Mouse (Mus musculus): ENCODE results near the gene Calm3. TPM values are rescaled to one million over a fixed set of nuclear protein-coding genes. Genes with fewer than 3 reads are reported as not detected.

Gene Calm3
- polyA plus RNA-seq, 1 experiment from 2014 or later, result 116 TPM

DNA sequence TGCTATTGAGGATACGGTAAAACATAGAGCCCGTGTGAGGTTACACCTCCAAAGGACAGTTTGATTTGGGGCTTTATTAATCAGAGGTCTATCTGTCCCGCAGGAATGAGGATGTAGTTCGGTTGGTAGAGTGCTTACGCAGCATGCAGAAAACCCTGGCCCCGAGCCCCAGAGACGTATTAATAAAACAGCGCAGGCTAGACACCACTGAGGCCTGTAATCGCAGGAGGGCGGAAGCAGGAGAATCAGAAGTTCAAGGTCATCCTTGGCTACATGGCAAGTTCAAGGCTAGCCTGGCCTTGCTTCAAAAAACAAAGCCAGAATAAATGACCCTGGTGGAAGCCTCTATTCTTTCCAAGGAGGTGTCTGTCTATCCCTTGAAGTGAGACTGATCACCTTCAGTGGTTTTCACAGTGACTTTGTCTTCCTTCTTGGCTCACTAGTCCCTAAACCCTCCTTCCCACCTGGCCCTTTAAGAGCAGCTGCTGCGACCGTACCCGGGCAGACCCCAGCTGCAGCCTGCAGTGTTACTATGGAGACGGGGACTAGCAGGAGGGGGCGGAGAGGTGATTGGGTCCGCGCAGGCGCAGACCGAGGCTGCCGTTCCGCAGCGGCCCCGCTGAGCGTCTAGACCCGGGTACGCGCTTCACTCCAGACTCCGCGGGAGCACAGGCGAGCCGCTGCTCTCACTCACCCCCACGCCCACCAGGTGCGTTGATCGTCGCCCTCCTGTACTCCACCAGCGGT is 20.3 kb upstream of the Calm3 start, which contains the start of gene Pnmal2:
Gene Pnmal2, plus strand, starts transcription at position 622 of the 747 bp plus-strand sequence.
- Histone ChIP-seq H3K4me2 (ENCODE audit: low read depth, low read length) (peak within 1 kb of the TSS; percentile 89), H3K27ac (ENCODE audit: low read length) (no peak within 1 kb of the TSS), H3K4me1 (replicated peaks; ENCODE audit: control insufficient read depth, insufficient read depth, low read length) (peaks cover 37% of the 10 kb centered on the region), H3K9ac (ENCODE audit: low read length) (peak within 1 kb of the TSS; percentile 76), H3K27me3 (ENCODE audit: control insufficient read depth, insufficient read depth, low read depth, low read length) (peaks cover 25% of the 10 kb centered on the region), H3K9me3 (ENCODE audit: control insufficient read depth, low read length) (no peaks in the 10 kb centered on the region), H3K36me3 (ENCODE audit: control insufficient read depth, insufficient read depth, low read length) (no peaks in the 10 kb centered on the region), H3K4me3 (ENCODE audit: low read length) (peak within 1 kb of the TSS; percentile 65)
- 15% methylated on average over 36 of the region's 36 CpGs for WGBS
- ATAC-seq (ENCODE audit: low read depth), result peak; percentile 90

DNA sequence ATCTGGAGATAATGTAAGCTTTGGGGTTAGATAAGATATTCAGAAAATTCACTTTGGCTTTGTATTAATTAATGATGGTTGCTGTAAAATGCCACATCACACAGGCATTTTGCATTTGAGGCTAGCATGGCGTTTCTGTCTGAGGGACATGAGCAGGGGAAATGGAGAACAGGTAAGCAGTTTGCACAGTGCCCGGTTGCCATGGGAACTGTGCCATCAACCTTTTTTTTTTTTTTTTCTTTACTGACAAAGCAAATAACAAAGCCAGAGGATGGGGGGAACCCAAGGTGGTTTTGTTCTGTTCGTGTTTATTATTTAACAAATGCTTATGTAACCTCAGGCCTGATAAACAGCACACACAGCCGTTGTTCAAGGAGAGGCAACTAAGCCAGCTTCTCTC is 18.9 kb upstream of the Calm3 start:
- WGBS, result 38% methylated on average over 4 of the region's 4 CpGs
- Histone ChIP-seq H3K27ac (ENCODE audit: low read length) (no peak overlapping the region), H3K27me3 (ENCODE audit: control insufficient read depth, insufficient read depth, low read depth, low read length) (peaks cover 25% of the 10 kb centered on the region), H3K4me3 (ENCODE audit: low read length) (no peak overlapping the region), H3K9me3 (ENCODE audit: control insufficient read depth, low read length) (no peaks in the 10 kb centered on the region), H3K4me1 (replicated peaks; ENCODE audit: control insufficient read depth, insufficient read depth, low read length) (peaks cover 26% of the 10 kb centered on the region), H3K36me3 (ENCODE audit: control insufficient read depth, insufficient read depth, low read length) (no peaks in the 10 kb centered on the region), H3K9ac (ENCODE audit: low read length) (no peak overlapping the region), H3K4me2 (ENCODE audit: low read depth, low read length) (no peak overlapping the region)
- no peak for ATAC-seq (ENCODE audit: low read depth)

DNA sequence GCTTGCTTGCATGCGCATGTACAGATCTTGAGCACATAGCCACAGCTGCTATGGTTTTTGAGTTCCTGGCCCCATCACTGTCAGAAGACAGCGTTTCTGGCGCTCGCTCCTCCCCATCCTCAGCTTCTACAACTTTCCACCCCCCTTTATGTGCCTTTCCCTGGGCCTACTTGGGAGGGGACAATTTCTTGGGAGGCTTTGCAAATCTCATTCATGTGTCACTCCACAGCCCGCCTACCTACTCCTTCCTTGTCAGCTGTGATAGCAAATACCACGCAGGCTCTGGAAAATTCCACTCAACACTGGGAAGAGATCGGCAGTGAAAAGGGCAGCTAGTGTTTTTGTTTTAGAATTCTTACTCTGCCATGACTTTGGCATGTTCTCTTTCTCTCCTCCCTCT is 16.4 kb upstream of the Calm3 start:
- peaks cover 5% of the 10 kb centered on the region for H3K27me3 ChIP-seq (ENCODE audit: control insufficient read depth, insufficient read depth, low read depth, low read length)
- peaks cover 9% of the 10 kb centered on the region for H3K4me1 ChIP-seq (replicated peaks; ENCODE audit: control insufficient read depth, insufficient read depth, low read length)
- 0 out of 2 replicates have a peak, but pooled peaks have one; percentile 20 for ATAC-seq (ENCODE audit: low read depth)
- no peak overlapping the region for H3K27ac ChIP-seq (ENCODE audit: low read length)
- H3K9me3 ChIP-seq (ENCODE audit: control insufficient read depth, low read length), result no peaks in the 10 kb centered on the region
- no peak overlapping the region for H3K9ac ChIP-seq (ENCODE audit: low read length)
- H3K36me3 ChIP-seq (ENCODE audit: control insufficient read depth, insufficient read depth, low read length), result no peaks in the 10 kb centered on the region
- H3K4me2 ChIP-seq (ENCODE audit: low read depth, low read length), result no peak overlapping the region
- no peak overlapping the region for H3K4me3 ChIP-seq (ENCODE audit: low read length)
- WGBS, result 27% methylated on average over 7 of the region's 7 CpGs

DNA sequence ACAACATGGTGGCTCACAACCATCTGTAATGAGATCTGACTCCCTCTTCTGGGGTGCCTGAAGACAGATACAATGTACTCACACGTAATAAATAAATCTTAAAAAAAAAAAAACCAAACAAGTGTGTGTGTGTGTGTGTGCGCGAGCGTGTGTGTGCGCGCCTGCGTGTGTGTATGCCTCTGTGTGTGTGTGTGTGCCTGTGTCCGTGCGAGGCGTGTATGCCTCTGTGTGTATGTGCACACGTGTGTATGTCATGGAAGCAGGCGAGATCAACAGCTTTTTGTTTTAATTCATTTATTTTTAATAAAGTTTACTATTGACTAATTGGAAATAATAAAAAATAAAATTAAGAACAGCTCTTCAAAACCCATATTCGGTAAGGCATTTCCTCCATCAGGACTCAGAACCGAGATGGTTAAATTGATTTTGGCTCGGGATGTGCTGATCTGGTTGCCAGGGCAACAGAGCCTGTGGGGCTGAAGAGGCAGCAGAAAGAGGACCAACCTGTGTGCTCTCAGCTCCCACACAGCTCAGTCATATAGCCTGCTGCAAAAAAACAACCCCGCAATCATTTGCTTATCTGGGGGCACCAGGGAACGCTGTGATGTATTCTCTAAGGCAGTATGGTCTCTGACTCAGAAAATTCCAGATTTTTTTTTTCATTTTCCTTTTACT is 14.3 kb upstream of the Calm3 start:
- Histone ChIP-seq H3K36me3 (ENCODE audit: control insufficient read depth, insufficient read depth, low read length) (no peaks in the 10 kb centered on the region), H3K27ac (ENCODE audit: low read length) (no peak overlapping the region), H3K9ac (ENCODE audit: low read length) (no peak overlapping the region), H3K27me3 (ENCODE audit: control insufficient read depth, insufficient read depth, low read depth, low read length) (no peaks in the 10 kb centered on the region), H3K4me3 (ENCODE audit: low read length) (no peak overlapping the region), H3K9me3 (ENCODE audit: control insufficient read depth, low read length) (no peaks in the 10 kb centered on the region), H3K4me1 (replicated peaks; ENCODE audit: control insufficient read depth, insufficient read depth, low read length) (no peaks in the 10 kb centered on the region), H3K4me2 (ENCODE audit: low read depth, low read length) (no peak overlapping the region)
- no peak for ATAC-seq (ENCODE audit: low read depth)
- 67% methylated on average over 17 of the region's 17 CpGs for WGBS

DNA sequence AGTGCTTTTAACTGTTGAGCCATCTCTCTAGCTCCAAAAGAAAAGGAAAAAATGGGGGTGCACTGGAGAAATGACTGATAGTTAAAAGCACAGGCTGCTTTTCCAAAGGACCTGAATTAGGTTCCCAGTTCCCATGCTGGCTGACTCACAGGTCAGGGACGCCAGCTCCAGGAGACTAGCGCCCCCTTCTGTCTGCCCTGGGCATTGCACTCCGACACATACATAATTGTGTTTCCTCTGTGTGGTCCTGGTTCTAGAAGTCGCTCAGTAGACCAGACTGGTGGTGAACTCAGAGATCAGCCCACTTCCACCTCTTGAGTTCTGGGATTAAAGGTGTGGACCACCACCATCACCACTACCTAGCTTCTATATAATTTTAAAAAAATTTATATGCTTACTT is 13.4 kb upstream of the Calm3 start:
- no peak overlapping the region for H3K4me3 ChIP-seq (ENCODE audit: low read length)
- H3K4me1 ChIP-seq (replicated peaks; ENCODE audit: control insufficient read depth, insufficient read depth, low read length), result no peaks in the 10 kb centered on the region
- 50% methylated on average over 4 of the region's 4 CpGs for WGBS
- no peak overlapping the region for H3K9ac ChIP-seq (ENCODE audit: low read length)
- no peaks in the 10 kb centered on the region for H3K9me3 ChIP-seq (ENCODE audit: control insufficient read depth, low read length)
- no peaks in the 10 kb centered on the region for H3K27me3 ChIP-seq (ENCODE audit: control insufficient read depth, insufficient read depth, low read depth, low read length)
- H3K36me3 ChIP-seq (ENCODE audit: control insufficient read depth, insufficient read depth, low read length), result no peaks in the 10 kb centered on the region
- H3K4me2 ChIP-seq (ENCODE audit: low read depth, low read length), result no peak overlapping the region
- no peak for ATAC-seq (ENCODE audit: low read depth)
- no peak overlapping the region for H3K27ac ChIP-seq (ENCODE audit: low read length)

DNA sequence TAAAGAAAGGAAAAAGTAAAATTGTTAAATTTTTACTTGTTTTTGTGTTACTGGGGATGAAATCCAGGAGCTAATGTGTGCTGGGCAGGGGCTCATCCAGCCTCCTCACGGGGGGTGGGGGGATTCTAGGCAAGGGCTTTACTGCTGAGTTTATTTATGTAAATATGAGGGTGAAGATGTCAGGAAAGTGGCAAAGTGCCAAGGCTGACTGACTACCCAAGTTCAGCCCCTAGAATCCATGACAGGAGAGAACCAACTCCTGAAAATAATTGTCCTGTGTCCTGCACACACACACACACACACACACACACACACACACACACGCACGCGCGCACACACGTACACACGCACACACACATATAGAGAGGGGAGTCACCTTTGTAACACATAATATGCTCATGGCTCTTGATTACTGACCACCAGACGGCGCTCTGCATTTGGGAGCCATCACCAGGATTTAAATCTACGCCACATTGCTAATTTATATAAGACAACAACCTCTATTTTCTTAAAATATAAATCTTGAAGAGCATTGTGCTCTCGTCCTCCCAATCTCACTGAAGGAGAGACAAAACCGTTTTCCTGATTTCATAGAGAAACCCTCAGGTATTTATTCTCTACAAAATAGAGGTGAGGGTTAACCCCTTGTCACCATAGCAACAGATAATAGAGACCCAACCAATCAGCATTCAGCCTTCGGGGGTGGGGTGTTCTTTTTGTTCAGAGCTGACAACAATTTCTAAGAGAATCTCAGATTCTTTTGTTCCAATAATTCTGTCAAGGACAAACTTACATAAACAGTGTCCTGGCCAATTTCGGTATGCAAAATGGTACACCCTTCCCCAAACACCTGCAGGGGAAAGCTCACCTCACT is 9.0 kb upstream of the Calm3 start:
- no peaks in the 10 kb centered on the region for H3K36me3 ChIP-seq (ENCODE audit: control insufficient read depth, insufficient read depth, low read length)
- no peak overlapping the region for H3K4me3 ChIP-seq (ENCODE audit: low read length)
- H3K4me2 ChIP-seq (ENCODE audit: low read depth, low read length), result no peak overlapping the region
- no peak overlapping the region for H3K27ac ChIP-seq (ENCODE audit: low read length)
- WGBS, result 38% methylated on average over 14 of the region's 14 CpGs
- ATAC-seq (ENCODE audit: low read depth), result peak; percentile 47
- no peaks in the 10 kb centered on the region for H3K27me3 ChIP-seq (ENCODE audit: control insufficient read depth, insufficient read depth, low read depth, low read length)
- no peaks in the 10 kb centered on the region for H3K4me1 ChIP-seq (replicated peaks; ENCODE audit: control insufficient read depth, insufficient read depth, low read length)
- H3K9me3 ChIP-seq (ENCODE audit: control insufficient read depth, low read length), result no peaks in the 10 kb centered on the region
- no peak overlapping the region for H3K9ac ChIP-seq (ENCODE audit: low read length)

DNA sequence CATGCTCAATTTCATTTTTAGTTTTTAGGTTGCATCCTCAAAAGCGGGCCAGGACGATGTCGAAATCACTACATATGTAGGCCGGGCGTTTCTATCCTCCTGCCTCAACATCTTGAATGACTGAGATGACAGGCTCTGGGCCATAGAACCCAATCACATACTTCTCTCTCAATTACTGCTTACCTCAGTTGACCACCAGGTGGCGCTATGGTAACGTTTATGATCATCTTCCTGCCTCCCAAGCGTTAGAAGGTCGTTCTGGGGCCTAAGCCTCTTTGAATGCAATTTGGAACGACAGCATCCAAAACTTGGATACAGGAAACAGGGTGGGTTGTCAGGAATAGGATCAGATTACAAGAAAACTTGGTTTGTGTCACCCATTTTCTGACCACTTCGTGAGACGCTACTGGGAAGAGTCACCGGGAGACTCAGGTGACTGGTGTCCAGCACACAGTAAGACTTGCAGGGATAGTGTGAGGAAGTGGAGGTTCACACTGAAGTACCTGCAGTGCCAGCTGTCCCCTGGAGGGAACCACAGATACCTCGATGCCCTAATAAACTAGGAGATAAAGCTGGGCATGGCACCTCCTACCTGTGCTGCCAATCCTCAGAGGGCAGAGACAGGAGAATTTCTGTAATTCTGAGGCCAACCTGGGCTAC is 8.2 kb upstream of the Calm3 start:
- H3K4me2 ChIP-seq (ENCODE audit: low read depth, low read length), result no peak overlapping the region
- WGBS, result 18% methylated on average over 14 of the region's 14 CpGs

DNA sequence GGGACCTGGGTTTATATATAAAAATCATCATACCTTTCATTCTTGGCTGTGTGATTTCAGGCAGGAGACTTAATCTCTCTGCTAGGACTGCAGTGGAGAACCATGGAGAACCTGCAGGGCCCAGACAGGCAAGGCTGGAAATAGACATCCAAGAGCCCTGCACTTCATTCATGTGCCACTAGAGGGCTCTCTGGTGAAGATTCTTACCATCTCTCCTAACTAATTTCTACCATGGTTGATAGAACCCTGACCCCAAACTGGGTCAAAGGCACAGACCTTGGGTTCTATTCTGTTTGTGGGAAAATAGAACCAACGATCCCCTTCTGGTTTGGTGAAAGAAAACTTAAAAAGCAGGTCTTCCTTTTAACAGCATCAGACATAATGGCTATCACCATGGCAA is 6.9 kb upstream of the Calm3 start:
- 7% methylated on average over 1 of the region's 1 CpGs for WGBS
- Histone ChIP-seq H3K27me3 (ENCODE audit: control insufficient read depth, insufficient read depth, low read depth, low read length) (no peaks in the 10 kb centered on the region), H3K4me3 (ENCODE audit: low read length) (no peak overlapping the region), H3K27ac (ENCODE audit: low read length) (no peak overlapping the region), H3K36me3 (ENCODE audit: control insufficient read depth, insufficient read depth, low read length) (no peaks in the 10 kb centered on the region), H3K4me2 (ENCODE audit: low read depth, low read length) (no peak overlapping the region), H3K9ac (ENCODE audit: low read length) (no peak overlapping the region), H3K9me3 (ENCODE audit: control insufficient read depth, low read length) (no peaks in the 10 kb centered on the region), H3K4me1 (replicated peaks; ENCODE audit: control insufficient read depth, insufficient read depth, low read length) (no peaks in the 10 kb centered on the region)
- no peak for ATAC-seq (ENCODE audit: low read depth)

More for the DNA sequence above, 8.2 kb upstream of the Calm3 start:
- Histone ChIP-seq H3K36me3 (ENCODE audit: control insufficient read depth, insufficient read depth, low read length) (no peaks in the 10 kb centered on the region), H3K9ac (ENCODE audit: low read length) (no peak overlapping the region), H3K4me1 (replicated peaks; ENCODE audit: control insufficient read depth, insufficient read depth, low read length) (no peaks in the 10 kb centered on the region), H3K27ac (ENCODE audit: low read length) (no peak overlapping the region; the same call in 1 of the 2 replicates), H3K9me3 (ENCODE audit: control insufficient read depth, low read length) (no peaks in the 10 kb centered on the region), H3K4me3 (ENCODE audit: low read length) (no peak overlapping the region), H3K27me3 (ENCODE audit: control insufficient read depth, insufficient read depth, low read depth, low read length) (no peaks in the 10 kb centered on the region)
- peak; percentile 73 for ATAC-seq (ENCODE audit: low read depth)

All from lung, embryonic 16.5 days (tissue).